ENCODE assay signal across 13 mouse cellular contexts in genomic region chr2:179945051-179945450, GRCm38 (mm10).
"Had no signal": no experiment of that assay in that cellular context is flagged by ENCODE, and none has a peak within 500 bp of the region (broad histone marks: within the 10 kb centered on the region; RNA-seq: fewer than 3 reads in every experiment).

No protein-coding gene starts in this region.

- H3K9ac ChIP-seq: kidney, embryonic 15.5 days; limb, embryonic 12.5 days; lung, embryonic 15.5 days; midbrain, embryonic 15.5 days had no signal

- DNase-seq: kidney, adult 2 months; kidney, postnatal 36 days; lung, postnatal 14 days; right cerebral cortex, postnatal 25 days; thymus, postnatal 14 days had no signal

- H3K9me3 ChIP-seq: kidney, embryonic 15.5 days; limb, embryonic 12.5 days; lung, embryonic 15.5 days; midbrain, embryonic 15.5 days had no signal

- H3K4me3 ChIP-seq: kidney, embryonic 15.5 days; limb, embryonic 12.5 days; lung, embryonic 15.5 days; midbrain, embryonic 15.5 days had no signal

- H3K27me3 ChIP-seq: kidney, embryonic 15.5 days; limb, embryonic 12.5 days; lung, embryonic 15.5 days; midbrain, embryonic 15.5 days had no signal

- ATAC-seq: inflammation-experienced regulatory T-cells, adult 6 months; midbrain, embryonic 15.5 days had no signal

- H3K36me3 ChIP-seq: kidney, embryonic 15.5 days; limb, embryonic 12.5 days; lung, embryonic 15.5 days; midbrain, embryonic 15.5 days had no signal

- H3K4me2 ChIP-seq: kidney, embryonic 15.5 days; limb, embryonic 12.5 days; liver, embryonic 11.5 days; lung, embryonic 15.5 days; midbrain, embryonic 15.5 days had no signal

- H3K27ac ChIP-seq: kidney, embryonic 15.5 days; limb, embryonic 12.5 days; lung, embryonic 15.5 days; macrophage; midbrain, embryonic 15.5 days; stomach, postnatal 0 days had no signal
